Mouse (Mus musculus) embryonic facial prominence, embryonic 11.5 days (tissue): ENCODE measurements at regions not wholly inside any gene's neighbourhood (a gene's known extent, or its start where the extent isn't known, plus 50 kb on each side); places are given as distances from the start of the nearest gene placed in this dataset.

Experiments
- ATAC-seq: fragments of 200-750 bp; cut with Nextera tagmentation; replicated peaks from 2 replicates; pipeline ENCODE4 v1.8.0; 2017; ENCODE audit warnings: low read depth; ENCODE audit not compliant: insufficient number of reproducible peaks, low FRiP score, low TSS enrichment
- DNase-seq: peaks from one replicate; pipeline ENCODE4 v3.0.0-alpha.2; 2015; ENCODE audit warnings: low spot score
- H3K27ac ChIP-seq: fragments of 300-500 bp; sonication (generic); replicated peaks from 2 replicates; pipeline ENCODE4 v1.5.1; 2014; ENCODE audit warnings: mild to moderate bottlenecking, low read depth, low read length, control low read depth
- H3K27me3 ChIP-seq: fragments of 300-500 bp; sonication (generic); 2 replicates; pipeline ENCODE4 v1.6.1; 2014; ENCODE audit warnings: mild to moderate bottlenecking, low read length, moderate library complexity, mixed read lengths; ENCODE audit not compliant: control insufficient read depth, insufficient read depth
- H3K36me3 ChIP-seq: fragments of 300-500 bp; sonication (generic); replicated peaks from 2 replicates; pipeline ENCODE4 v1.6.1; 2014; ENCODE audit warnings: low read depth, mild to moderate bottlenecking, low read length, moderate library complexity, mixed read lengths; ENCODE audit not compliant: control insufficient read depth, insufficient read depth
- H3K4me1 ChIP-seq: fragments of 300-500 bp; sonication (generic); 2 replicates; pipeline ENCODE4 v1.6.1; 2014; ENCODE audit warnings: low read length, mixed read lengths; ENCODE audit not compliant: control insufficient read depth, insufficient read depth
- H3K4me2 ChIP-seq: fragments of 300-500 bp; sonication (generic); 2 replicates; pipeline ENCODE4 v1.6.1; 2014; ENCODE audit warnings: low read depth, mild to moderate bottlenecking, control low read depth, low read length, moderate library complexity
- H3K4me3 ChIP-seq: fragments of 300-500 bp; sonication (generic); 2 replicates; pipeline ENCODE4 v1.5.1; 2014; ENCODE audit warnings: low read depth, low read length, control low read depth
- H3K9ac ChIP-seq: fragments of 300-500 bp; sonication (generic); replicated peaks from 2 replicates; pipeline ENCODE4 v1.6.1; 2014; ENCODE audit warnings: mild to moderate bottlenecking, control low read depth, low read length
- H3K9me3 ChIP-seq: fragments of 300-500 bp; sonication (generic); replicated peaks from 2 replicates; pipeline ENCODE4 v1.6.1; 2016; ENCODE audit warnings: mild to moderate bottlenecking, low read length, inconsistent platforms, mixed read lengths; ENCODE audit not compliant: control insufficient read depth
- WGBS: fragments of 180-500 bp; shearing (Covaris S2); extraction: QIAGEN DNeasy Blood & Tissue Kit; methylation state at CpG from one replicate; pipeline ENCODE4 v1.1.7; 2014; 5-methylcytosine and 5-hydroxymethylcytosine counted together

DNA sequence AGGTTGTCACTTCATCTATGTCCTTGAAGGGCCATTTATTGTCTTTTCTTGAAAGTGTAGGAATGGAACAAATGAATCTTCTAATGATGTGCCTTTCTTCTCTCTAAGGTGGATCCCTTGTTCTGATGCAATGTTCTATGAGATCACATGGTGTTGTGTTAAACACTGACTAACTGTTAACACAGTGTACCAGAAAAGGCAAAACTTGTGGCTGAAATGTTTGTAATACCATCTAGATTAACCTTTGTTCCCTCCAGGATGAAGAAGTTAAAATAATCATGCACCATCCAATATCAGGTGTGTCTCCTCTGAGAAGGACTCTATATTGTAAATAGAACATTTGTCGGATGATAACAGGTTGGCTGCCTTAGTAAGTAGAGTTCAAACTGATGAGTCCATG is 849.1 kb downstream of the Gm9195 start:
- ATAC-seq: no peak
- WGBS: 76% methylated on average over 1 of the region's 1 CpGs
- DNase-seq: no peak
- Histone ChIP-seq H3K27ac (no peak overlapping the region), H3K36me3 (no peaks in the 10 kb centered on the region), H3K27me3 (no peaks in the 10 kb centered on the region), H3K4me3 (no peak overlapping the region), H3K4me1 (no peaks in the 10 kb centered on the region), H3K9ac (no peak overlapping the region), H3K4me2 (no peak overlapping the region), H3K9me3 (no peaks in the 10 kb centered on the region)

DNA sequence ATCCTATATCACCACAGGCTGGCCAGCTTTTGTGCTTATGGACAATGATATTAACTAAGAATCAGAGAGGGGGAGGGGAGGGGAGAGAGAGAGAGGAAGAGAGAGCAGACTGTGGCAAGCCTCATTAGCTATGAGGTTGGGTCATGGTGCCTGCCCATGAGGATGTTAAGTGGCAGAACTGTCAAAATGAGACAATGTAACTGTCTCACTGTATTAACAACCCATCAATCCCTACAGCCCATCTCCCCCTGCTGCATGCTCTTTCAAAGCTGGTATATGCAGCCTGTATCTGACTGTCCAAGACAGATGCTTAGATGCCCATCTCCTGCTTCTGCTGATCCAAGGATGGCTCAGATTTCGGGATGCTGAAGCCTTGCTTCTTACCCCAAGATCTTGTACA is 852.6 kb downstream of the Gm9195 start:
- WGBS: 77% methylated on average over 1 of the region's 1 CpGs
- H3K27ac ChIP-seq: no peak overlapping the region
- no peak for ATAC-seq
- no peaks in the 10 kb centered on the region for H3K36me3 ChIP-seq
- H3K27me3 ChIP-seq: no peaks in the 10 kb centered on the region
- H3K4me3 ChIP-seq: no peak overlapping the region
- DNase-seq: no peak
- no peaks in the 10 kb centered on the region for H3K4me1 ChIP-seq
- H3K9me3 ChIP-seq: no peaks in the 10 kb centered on the region
- H3K9ac ChIP-seq: no peak overlapping the region
- H3K4me2 ChIP-seq: no peak overlapping the region

DNA sequence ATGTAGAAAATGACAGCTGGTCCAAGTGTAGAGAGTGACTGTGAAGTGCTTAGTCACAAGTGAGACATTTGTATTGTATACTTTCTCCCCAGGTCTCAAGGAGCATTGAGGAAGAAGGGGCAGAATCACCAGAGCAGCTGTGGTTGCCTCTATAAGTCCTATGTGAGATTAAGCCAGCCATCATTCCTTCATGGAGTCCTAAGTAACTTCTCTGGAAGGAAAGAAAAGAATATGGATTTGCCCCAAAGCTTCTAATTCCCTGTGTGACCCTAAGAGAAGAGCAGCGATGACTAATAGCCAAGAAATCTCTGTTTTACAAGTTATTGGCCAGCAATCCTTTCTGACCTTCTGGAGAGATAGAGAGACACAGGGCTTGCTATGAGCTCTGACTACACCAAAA is 856.5 kb downstream of the Gm9195 start:
- Histone ChIP-seq H3K27ac (no peak overlapping the region), H3K9ac (no peak overlapping the region), H3K9me3 (no peaks in the 10 kb centered on the region), H3K27me3 (no peaks in the 10 kb centered on the region), H3K4me3 (no peak overlapping the region), H3K4me2 (no peak overlapping the region), H3K36me3 (no peaks in the 10 kb centered on the region), H3K4me1 (no peaks in the 10 kb centered on the region)
- DNase-seq (no peak), ATAC-seq (no peak)
- WGBS: 91% methylated on average over 1 of the region's 1 CpGs

DNA sequence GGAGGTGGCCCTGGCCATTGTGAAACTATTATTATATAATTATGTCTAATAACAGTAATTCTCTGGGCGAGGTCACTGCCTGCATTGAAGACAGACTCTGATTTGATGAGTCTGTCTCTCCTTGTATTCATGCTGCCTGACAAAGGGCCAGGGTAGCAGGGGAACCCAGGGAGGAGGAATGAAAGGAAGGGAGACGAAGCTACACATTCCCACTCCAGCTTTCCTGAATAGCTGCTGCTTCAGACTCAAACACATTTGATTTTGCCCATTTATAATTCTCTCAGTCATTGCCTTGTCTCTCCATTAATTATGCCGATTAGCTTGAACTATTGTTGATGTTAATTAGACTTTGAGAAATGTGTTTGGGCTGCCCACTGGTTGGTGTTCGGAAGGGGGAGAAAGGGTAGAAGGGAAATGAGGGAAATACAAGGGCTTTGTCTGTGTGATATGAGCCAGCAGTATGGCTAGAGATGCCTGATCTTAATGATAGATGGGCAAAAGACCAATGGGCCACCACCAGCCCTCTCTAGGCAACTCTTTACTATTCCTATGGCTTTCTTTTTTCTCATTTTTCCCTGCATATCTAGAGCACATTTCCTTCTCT is 881.8 kb downstream of the Gm9195 start:
- WGBS: 72% methylated on average over 4 of the region's 4 CpGs
- H3K9me3 ChIP-seq: no peaks in the 10 kb centered on the region
- no peaks in the 10 kb centered on the region for H3K4me1 ChIP-seq
- no peak overlapping the region for H3K4me2 ChIP-seq
- H3K9ac ChIP-seq: no peak overlapping the region
- ATAC-seq (no peak), DNase-seq (no peak)
- H3K4me3 ChIP-seq: no peak overlapping the region
- no peaks in the 10 kb centered on the region for H3K27me3 ChIP-seq
- H3K27ac ChIP-seq: no peak overlapping the region
- H3K36me3 ChIP-seq: no peaks in the 10 kb centered on the region

DNA sequence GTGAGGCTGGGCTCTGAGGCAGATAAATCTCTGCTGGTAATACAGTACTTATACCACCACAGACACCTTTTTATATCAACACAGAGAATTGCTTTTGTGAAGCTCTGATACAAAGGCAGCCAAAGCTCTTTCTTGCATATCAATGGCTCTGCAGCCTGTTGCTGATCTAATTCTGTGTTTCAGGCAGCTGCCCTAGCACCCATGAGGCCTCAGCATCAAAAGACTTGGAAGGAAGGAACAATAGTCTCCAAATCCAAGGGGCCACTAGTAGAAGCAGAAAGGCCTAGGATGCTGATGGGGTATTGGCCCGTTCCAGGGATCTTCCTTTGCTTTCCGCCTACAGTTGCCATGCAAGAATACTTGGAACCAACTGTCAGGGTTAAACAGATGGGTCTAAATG is 887.9 kb downstream of the Gm9195 start:
- 74% methylated on average over 2 of the region's 2 CpGs for WGBS
- Histone ChIP-seq H3K27ac (no peak overlapping the region), H3K4me1 (no peaks in the 10 kb centered on the region), H3K9me3 (no peaks in the 10 kb centered on the region), H3K36me3 (no peaks in the 10 kb centered on the region), H3K9ac (no peak overlapping the region), H3K27me3 (no peaks in the 10 kb centered on the region), H3K4me2 (no peak overlapping the region), H3K4me3 (no peak overlapping the region)
- no peak for DNase-seq
- ATAC-seq: no peak

DNA sequence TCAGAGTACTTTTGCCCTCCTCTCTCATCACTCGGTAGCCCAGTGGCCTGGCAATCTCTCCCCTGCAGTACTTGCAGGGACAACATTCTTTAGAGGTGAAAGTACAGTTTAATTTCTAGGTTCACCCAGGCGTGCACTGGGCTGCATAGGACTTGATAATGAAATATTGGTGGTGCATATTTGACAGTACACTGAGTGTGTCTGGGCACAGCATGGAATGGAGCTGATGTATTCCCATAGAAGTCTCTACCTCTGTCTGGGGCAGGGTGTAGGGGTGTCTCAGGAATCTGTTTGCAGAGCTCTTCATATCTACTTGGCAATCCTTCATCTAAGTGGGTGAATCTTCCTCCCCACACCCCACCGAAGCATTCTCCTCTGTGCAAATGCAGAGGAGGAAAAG is 893.8 kb downstream of the Gm9195 start:
- DNase-seq (no peak), ATAC-seq (no peak)
- 85% methylated on average over 3 of the region's 3 CpGs for WGBS
- Histone ChIP-seq H3K36me3 (no peaks in the 10 kb centered on the region), H3K4me3 (no peak overlapping the region), H3K9me3 (no peaks in the 10 kb centered on the region), H3K9ac (no peak overlapping the region), H3K27ac (no peak overlapping the region), H3K4me2 (no peak overlapping the region), H3K27me3 (no peaks in the 10 kb centered on the region), H3K4me1 (no peaks in the 10 kb centered on the region)

DNA sequence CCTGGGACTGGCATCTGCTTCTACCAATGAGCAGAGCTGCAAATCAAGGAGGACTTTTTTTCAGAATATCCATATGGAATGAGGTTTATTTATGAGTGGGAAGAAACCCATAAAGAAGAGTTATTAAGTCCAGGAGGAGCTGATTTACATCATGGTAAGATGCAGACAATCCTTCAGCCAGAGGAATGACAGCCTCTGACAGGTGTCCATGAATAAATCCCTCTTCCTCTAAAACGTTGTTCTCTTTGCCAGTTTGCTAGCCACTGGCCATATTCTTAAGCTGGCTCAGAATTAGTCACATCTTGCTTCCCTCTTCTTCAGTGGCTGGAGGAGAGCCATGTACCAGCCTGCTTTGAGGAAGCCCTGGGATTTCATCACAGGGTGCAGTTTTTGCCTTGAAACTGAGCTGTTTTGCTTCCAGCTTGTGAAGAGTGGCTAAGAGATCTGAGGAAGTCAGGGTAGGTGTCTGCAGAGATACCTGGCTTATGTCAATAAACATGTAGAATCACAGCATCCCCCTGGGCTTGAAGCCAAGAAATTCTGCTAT is 902.9 kb downstream of the Gm9195 start:
- Histone ChIP-seq H3K27ac (no peak overlapping the region), H3K4me3 (no peak overlapping the region), H3K36me3 (no peaks in the 10 kb centered on the region), H3K27me3 (no peaks in the 10 kb centered on the region), H3K4me1 (no peaks in the 10 kb centered on the region), H3K9ac (no peak overlapping the region), H3K9me3 (no peaks in the 10 kb centered on the region), H3K4me2 (no peak overlapping the region)
- WGBS: 58% methylated on average over 1 of the region's 1 CpGs
- ATAC-seq: no peak
- no peak for DNase-seq

DNA sequence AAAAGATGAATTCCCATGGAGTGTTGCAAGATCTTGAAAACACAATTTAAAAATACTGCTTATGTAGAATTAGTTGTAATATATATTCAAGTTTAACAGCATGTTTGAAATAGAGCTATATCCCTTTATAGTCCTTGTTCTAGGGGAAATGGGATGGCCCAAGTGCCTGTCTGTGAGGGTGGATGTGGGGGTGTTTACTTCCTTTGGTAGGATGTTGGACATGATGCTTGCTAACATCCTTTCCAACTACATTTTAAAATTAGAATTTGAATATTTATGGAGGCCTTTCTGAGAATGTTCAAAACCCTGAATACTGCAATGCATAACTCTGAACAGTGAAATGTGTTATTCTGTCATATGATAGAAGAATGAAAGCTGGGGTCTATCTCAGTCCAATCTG is 903.6 kb downstream of the Gm9195 start:
- H3K27ac ChIP-seq: no peak overlapping the region
- H3K4me1 ChIP-seq: no peaks in the 10 kb centered on the region
- no peak overlapping the region for H3K9ac ChIP-seq
- H3K4me2 ChIP-seq: no peak overlapping the region
- no peak for DNase-seq
- no peaks in the 10 kb centered on the region for H3K9me3 ChIP-seq
- H3K36me3 ChIP-seq: no peaks in the 10 kb centered on the region
- H3K27me3 ChIP-seq: no peaks in the 10 kb centered on the region
- ATAC-seq: no peak
- H3K4me3 ChIP-seq: no peak overlapping the region
